Mouse (Mus musculus): Measurements from ENCODE around the gene Baz2b.

DNA sequence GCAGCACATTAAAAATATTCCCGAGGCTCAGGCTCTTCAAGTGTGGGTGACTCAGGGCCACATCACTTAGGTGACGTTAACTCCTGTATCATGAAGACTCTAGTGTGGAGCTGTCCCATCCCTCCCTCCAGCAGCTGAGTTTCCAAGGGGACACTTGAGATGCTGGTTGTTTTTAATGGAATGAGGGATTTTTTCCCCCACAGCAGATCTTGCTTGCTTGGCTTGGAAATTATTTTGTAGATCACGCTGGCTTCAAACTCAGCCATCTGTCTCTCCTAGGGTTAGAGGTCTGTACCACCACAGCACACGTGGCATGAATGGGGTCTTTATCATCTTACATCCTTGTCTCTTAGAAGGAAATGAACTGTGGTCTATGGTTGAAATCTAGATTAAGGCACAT is 258.5 kb downstream of the Baz2b start:
- TF ChIP-seq GATA1 (IDR thresholded peaks at IDR 0.05; ENCODE audit: borderline replicate concordance, low read length), result no peak
- TF ChIP-seq FLI1 (IDR thresholded peaks at IDR 0.05; ENCODE audit: low read length), result no peak

Data from megakaryocyte, embryonic 14.5 days (primary cell).